Mouse (Mus musculus) myocyte (in vitro differentiated cells): ENCODE results near the gene Hist2h3c2. TPM values are rescaled to one million over a fixed set of nuclear protein-coding genes. Genes with fewer than 3 reads are reported as not detected.

Experiments
- H3K27me3 ChIP-seq: one replicate; pipeline ENCODE4 v1.6.1; 2011; ENCODE audit not compliant: control insufficient read depth, insufficient read depth, insufficient read length
- H3K36me3 ChIP-seq: one replicate; pipeline ENCODE4 v1.6.1; 2011; ENCODE audit not compliant: control insufficient read depth, insufficient read depth
- H3K4me2 ChIP-seq: one replicate; pipeline ENCODE4 v1.6.1; 2011; ENCODE audit warnings: low read depth, control low read depth
- H3K4me3 ChIP-seq: one replicate; pipeline ENCODE4 v1.5.1; 2011; ENCODE audit warnings: mild to moderate bottlenecking, control low read depth, moderate library complexity
- H3K79me2 ChIP-seq: one replicate; pipeline ENCODE4 v1.6.1; 2011; ENCODE audit not compliant: control insufficient read depth, insufficient read depth
- H3ac ChIP-seq: one replicate; pipeline ENCODE4 v1.6.1; 2011; ENCODE audit not compliant: control insufficient read depth, insufficient read length
- CEBPB ChIP-seq: IDR thresholded peaks from 2 replicates; pipeline ENCODE4 v1.6.1; 2011; ENCODE audit warnings: mild to moderate bottlenecking, moderate library complexity; ENCODE audit not compliant: poor library complexity, insufficient read depth, severe bottlenecking
- E2F4 ChIP-seq: IDR thresholded peaks from one replicate; pipeline ENCODE4 v1.6.1; 2011; ENCODE audit warnings: mild to moderate bottlenecking, control low read depth, moderate library complexity; ENCODE audit not compliant: insufficient read depth
- MAX ChIP-seq: IDR thresholded peaks from one replicate; pipeline ENCODE4 v1.6.1; 2011; ENCODE audit warnings: low read depth, mild to moderate bottlenecking, control low read depth
- MYOD1 ChIP-seq, 3 experiments: IDR thresholded peaks; one replicate each; pipeline ENCODE4 v1.6.1; 2011; ENCODE audit warnings: control low read depth in 2 of 3, low read depth in 2 of 3, mild to moderate bottlenecking in 2 of 3, moderate library complexity in 1 of 3; ENCODE audit not compliant: insufficient read length in 2 of 3, control insufficient read depth in 1 of 3
- MYOG ChIP-seq, 3 experiments: IDR thresholded peaks; one replicate each; pipeline ENCODE4 v1.6.1; 2011; ENCODE audit warnings: control low read depth in 2 of 3, low read depth in 2 of 3, mild to moderate bottlenecking in 2 of 3; ENCODE audit not compliant: insufficient read length in 2 of 3, control insufficient read depth in 1 of 3, insufficient read depth in 1 of 3
- POLR2A ChIP-seq: IDR thresholded peaks from one replicate; pipeline ENCODE4 v1.6.1; 2011; ENCODE audit warnings: low read depth, mild to moderate bottlenecking, control low read depth, moderate library complexity; ENCODE audit not compliant: insufficient read length
- POLR2AphosphoS2 ChIP-seq: IDR thresholded peaks from one replicate; pipeline ENCODE4 v1.6.1; 2011; ENCODE audit warnings: low read depth, control low read depth; ENCODE audit not compliant: insufficient read length
- REST ChIP-seq: IDR thresholded peaks from one replicate; pipeline ENCODE4 v1.6.1; 2011; ENCODE audit warnings: mild to moderate bottlenecking, control low read depth, moderate library complexity; ENCODE audit not compliant: insufficient read depth, insufficient read length
- SRF ChIP-seq: IDR thresholded peaks from one replicate; pipeline ENCODE4 v1.6.1; 2011; ENCODE audit warnings: low read depth; ENCODE audit not compliant: control insufficient read depth, insufficient read length
- TCF12 ChIP-seq: IDR thresholded peaks from one replicate; pipeline ENCODE4 v1.6.1; 2011; ENCODE audit warnings: mild to moderate bottlenecking, control low read depth; ENCODE audit not compliant: poor library complexity, insufficient read depth, severe bottlenecking
- TCF3 ChIP-seq: IDR thresholded peaks from one replicate; pipeline ENCODE4 v1.6.1; 2011; ENCODE audit warnings: low read depth, control low read depth; ENCODE audit not compliant: insufficient read length
- USF1 ChIP-seq: IDR thresholded peaks from one replicate; pipeline ENCODE4 v1.6.1; 2011; ENCODE audit warnings: low read depth, mild to moderate bottlenecking, control low read depth, moderate library complexity
- polyA plus RNA-seq: library from polyadenylated mRNA; unstranded; fragments of >200 nt; fragmentation: generic; extraction: Trizol; gene quantifications from one replicate; pipeline ENCODE4 v1.2.1, GENCODE M21; 2012; ENCODE audit warnings: missing spikeins

Gene Hist2h3c2
- polyA plus RNA-seq, 1 experiment: 22.7 TPM

- H3K4me2 ChIP-seq: peak overlapping the region; percentile 86
- TF ChIP-seq POLR2A: no peak
- TF ChIP-seq TCF3: no peak
- TF ChIP-seq USF1: no peak
- no peak for TF ChIP-seq E2F4
- TF ChIP-seq CEBPB: no peak
- no peak for TF ChIP-seq MAX
- no peak for TF ChIP-seq MYOD1 (IDR thresholded peaks at IDR 0.05; ENCODE audit: control insufficient read depth in 1 of 3, insufficient read length in 2 of 3, low read depth in 2 of 3)
- TF ChIP-seq SRF: no peak
- no peak for TF ChIP-seq POLR2AphosphoS2
- TF ChIP-seq TCF12: no peak
- no peak for TF ChIP-seq MYOG (IDR thresholded peaks at IDR 0.05; ENCODE audit: control insufficient read depth in 1 of 3, insufficient read depth in 1 of 3, insufficient read length in 2 of 3, low read depth in 2 of 3)
- TF ChIP-seq REST: no peak
- no peaks in the 10 kb centered on the region for H3K79me2 ChIP-seq
- H3ac ChIP-seq: peak overlapping the region; percentile 26
- peak overlapping the region; percentile 48 for H3K4me3 ChIP-seq
- no peaks in the 10 kb centered on the region for H3K36me3 ChIP-seq
- H3K27me3 ChIP-seq: no peaks in the 10 kb centered on the region
These were observed 42.3 kb downstream of the Hist2h3c2 start for GRCm38 (mm10) chr3:96196437-96197128.

DNA sequence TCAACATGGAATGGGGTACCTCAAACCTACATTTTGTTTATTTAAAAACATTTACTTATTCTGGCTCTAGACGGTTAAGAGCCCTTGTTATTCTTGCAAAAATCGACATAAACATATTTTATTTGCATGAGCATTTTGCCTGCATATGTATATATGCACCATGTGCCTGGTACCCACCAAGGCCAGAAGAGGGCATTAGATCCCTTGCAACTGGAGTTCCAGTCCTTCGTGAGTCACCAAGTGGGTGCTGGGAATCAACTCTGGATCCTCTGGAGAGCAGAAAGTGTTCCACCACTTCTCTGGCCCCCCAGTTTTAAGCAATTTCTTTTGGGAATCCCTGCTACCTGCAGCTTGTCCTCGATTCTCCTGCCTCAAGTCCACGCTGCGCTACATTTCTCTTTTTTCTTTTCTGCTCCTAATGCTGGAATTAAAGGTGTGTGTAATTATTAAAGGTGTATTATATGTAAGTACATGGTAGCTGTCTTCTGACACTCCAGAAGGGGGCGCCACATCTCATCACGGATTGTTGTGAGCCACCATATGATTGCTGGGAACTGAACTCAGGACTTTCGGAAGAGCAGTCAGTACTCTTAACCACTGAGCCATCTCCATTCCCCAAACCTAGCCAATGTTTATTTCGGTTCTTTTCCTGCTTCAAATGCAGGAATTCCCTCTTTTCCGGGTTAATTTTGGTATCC, 43.2 kb downstream of the Hist2h3c2 start:
- Histone ChIP-seq H3K4me3 (no peak overlapping the region), H3K79me2 (no peaks in the 10 kb centered on the region), H3K4me2 (no peak overlapping the region), H3K27me3 (no peaks in the 10 kb centered on the region), H3ac (no peak overlapping the region), H3K36me3 (no peaks in the 10 kb centered on the region)
- TF ChIP-seq MYOD1 (IDR thresholded peaks at IDR 0.05; ENCODE audit: control insufficient read depth in 1 of 3, insufficient read length in 2 of 3, low read depth in 2 of 3): no peak
- TF ChIP-seq TCF12: no peak
- TF ChIP-seq MYOG (IDR thresholded peaks at IDR 0.05; ENCODE audit: control insufficient read depth in 1 of 3, insufficient read depth in 1 of 3, insufficient read length in 2 of 3, low read depth in 2 of 3): no peak
- TF ChIP-seq REST: no peak
- no peak for TF ChIP-seq MAX
- no peak for TF ChIP-seq CEBPB
- no peak for TF ChIP-seq TCF3
- no peak for TF ChIP-seq E2F4
- TF ChIP-seq USF1: no peak
- no peak for TF ChIP-seq POLR2AphosphoS2

GRCm38 (mm10) chr3:96194966-96195365, 44.0 kb downstream of the Hist2h3c2 start:
- TF ChIP-seq POLR2AphosphoS2 (peak; percentile 47), TCF3 (no peak), E2F4 (no peak), MYOG (IDR thresholded peaks at IDR 0.05; ENCODE audit: control insufficient read depth in 1 of 3, insufficient read depth in 1 of 3, insufficient read length in 2 of 3, low read depth in 2 of 3) (no peak), MYOD1 (IDR thresholded peaks at IDR 0.05; ENCODE audit: control insufficient read depth in 1 of 3, insufficient read length in 2 of 3, low read depth in 2 of 3) (no peak)
- no peak overlapping the region for H3K4me3 ChIP-seq
- no peaks in the 10 kb centered on the region for H3K36me3 ChIP-seq
- H3K4me2 ChIP-seq: no peak overlapping the region
- no peaks in the 10 kb centered on the region for H3K27me3 ChIP-seq
- no peak overlapping the region for H3ac ChIP-seq
- no peaks in the 10 kb centered on the region for H3K79me2 ChIP-seq

DNA sequence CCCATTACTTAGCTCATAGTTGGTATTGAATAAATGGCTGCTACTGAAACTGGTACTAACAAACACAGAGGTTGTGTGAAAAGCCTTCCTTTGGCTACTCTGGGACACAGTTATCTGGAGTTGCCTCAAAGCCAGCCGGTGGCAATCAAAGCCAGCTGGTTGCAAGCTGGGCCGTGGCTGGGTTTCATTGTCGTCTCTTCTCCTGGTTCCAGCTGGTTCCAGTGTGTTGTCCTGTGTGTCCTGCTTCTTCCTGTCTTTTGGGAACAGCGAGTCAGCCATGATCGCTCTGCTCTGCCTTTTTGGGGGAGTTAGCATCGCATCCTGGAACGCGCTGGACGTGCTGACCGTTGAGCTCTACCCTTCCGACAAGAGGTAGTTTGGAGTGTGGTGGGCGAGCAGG, 46.0 kb downstream of the Hist2h3c2 start:
- no peak overlapping the region for H3K4me2 ChIP-seq
- H3K36me3 ChIP-seq: no peaks in the 10 kb centered on the region

More for the DNA sequence above, 46.0 kb downstream of the Hist2h3c2 start:
- H3K79me2 ChIP-seq: no peaks in the 10 kb centered on the region
- H3K4me3 ChIP-seq: no peak overlapping the region
- no peaks in the 10 kb centered on the region for H3K27me3 ChIP-seq
- TF ChIP-seq POLR2AphosphoS2 (no peak), MAX (no peak), CEBPB (no peak), REST (no peak), TCF3 (no peak)
- H3ac ChIP-seq: no peak overlapping the region

Other genes with a start within 250 kb of the Hist2h3c2 start
- gene Plekho1, start 243.1 kb downstream of the Hist2h3c2 start, polyA plus RNA-seq: 107 TPM
- gene Vps45, start 180.7 kb downstream of the Hist2h3c2 start, polyA plus RNA-seq: 22.0 TPM
- gene Otud7b, start 134.6 kb downstream of the Hist2h3c2 start, polyA plus RNA-seq: 16.4 TPM
- gene Mtmr11, start 77.1 kb downstream of the Hist2h3c2 start, polyA plus RNA-seq: 4.6 TPM
- 77.5 TPM for gene Sf3b4, start 66.8 kb downstream of the Hist2h3c2 start, polyA plus RNA-seq
- 0.28 TPM for gene Sv2a, start 58.0 kb downstream of the Hist2h3c2 start, polyA plus RNA-seq
- 88.0 TPM for gene Bola1, start 19.4 kb downstream of the Hist2h3c2 start, polyA plus RNA-seq
- gene Hist2h2ab, start 19.3 kb downstream of the Hist2h3c2 start, polyA plus RNA-seq: not detected
- 1.3 TPM for gene Hist2h2ac, start 18.2 kb downstream of the Hist2h3c2 start, polyA plus RNA-seq
- gene Hist2h2be, start 18.0 kb downstream of the Hist2h3c2 start, polyA plus RNA-seq: 2.2 TPM
- gene Hist2h2aa2, start 1.1 kb upstream of the Hist2h3c2 start, polyA plus RNA-seq: 103 TPM
- not detected for gene Hist2h2aa1, start 6.4 kb upstream of the Hist2h3c2 start, polyA plus RNA-seq
- gene Hist2h3c1, start 7.6 kb upstream of the Hist2h3c2 start, polyA plus RNA-seq: not detected
- 1.1 TPM for gene Hist2h4, start 24.2 kb upstream of the Hist2h3c2 start, polyA plus RNA-seq
- gene Hist2h3b, start 29.5 kb upstream of the Hist2h3c2 start, polyA plus RNA-seq: 1.1 TPM
- gene Hist2h2bb, start 30.6 kb upstream of the Hist2h3c2 start, polyA plus RNA-seq: 3.7 TPM
- 0.05 TPM for gene Fcgr1, start 54.8 kb upstream of the Hist2h3c2 start, polyA plus RNA-seq
- not detected for gene BC107364, start 213.2 kb upstream of the Hist2h3c2 start, polyA plus RNA-seq